Mouse (Mus musculus) granulocyte monocyte progenitor cell, adult 5-6 weeks (primary cell): ENCODE results near the gene Tbc1d7. TPM values are rescaled to one million over a fixed set of nuclear protein-coding genes. Genes with fewer than 3 reads are reported as not detected.

Experiments used
- ATAC-seq: replicated peaks from 2 replicates; pipeline ENCODE4 v1.8.0; 2016; ENCODE audit warnings: mild to moderate bottlenecking, moderate TSS enrichment, inconsistent platforms; ENCODE audit not compliant: poor library complexity, severe bottlenecking
- total RNA-seq, 2 experiments: library from RNA; stranded (forward) in 1 of 2; stranded (reverse) in 1 of 2; fragments of 200-712, 200-1000 nt in 1 of 2; fragments of >200 nt in 1 of 2; fragmentation: Nextera tagmentation in 1 of 2; gene quantifications; 2 replicates each; pipeline ENCODE4 v1.2.3; 2014 to 2017

Tbc1d7 gene
- total RNA-seq (2014; fragmentation: Nextera tagmentation), result 16.7 and 34.8 TPM in 2 replicates
- total RNA-seq (2017), result 8.2 and 12.7 TPM in 2 replicates

GRCm38 (mm10) chr13:43171020-43171710 is at the start of gene Tbc1d7:
Gene Tbc1d7, minus strand, starts transcription at chr13:43171501.
- peak; percentile 96 for ATAC-seq

GRCm38 (mm10) chr13:43220635-43221034 is 49.3 kb upstream of the Tbc1d7 start:
- ATAC-seq, result no peak

GRCm38 (mm10) chr13:43218764-43219163 is 47.5 kb upstream of the Tbc1d7 start:
- ATAC-seq, result peak; percentile 21

GRCm38 (mm10) chr13:43218284-43218683 is 47.0 kb upstream of the Tbc1d7 start:
- ATAC-seq, result peak; percentile 9

DNA sequence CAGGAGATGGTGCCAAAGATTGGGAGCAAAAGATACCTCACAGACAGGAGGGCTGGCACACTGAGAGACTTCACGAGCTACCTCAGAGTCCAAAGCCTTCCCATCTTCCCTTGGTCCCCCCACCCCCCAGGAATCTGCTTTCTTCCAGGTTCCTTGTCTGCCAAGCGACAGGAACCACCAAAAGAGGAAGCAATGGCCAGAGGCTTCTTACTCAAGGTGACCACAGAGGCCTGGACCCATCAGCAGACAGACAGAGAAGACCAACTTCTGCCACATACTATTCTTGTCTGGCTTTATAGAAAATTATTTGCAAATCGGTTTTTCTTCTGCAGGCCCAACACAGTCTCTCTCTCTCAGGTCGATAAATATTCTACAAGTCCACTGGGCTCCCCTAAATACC is 46.4 kb upstream of the Tbc1d7 start:
- ATAC-seq, result peak; percentile 72

GRCm38 (mm10) chr13:43217059-43217458 is 45.8 kb upstream of the Tbc1d7 start:
- ATAC-seq, result peak; percentile 8

- ATAC-seq, result no peak
These were observed 44.8 kb upstream of the Tbc1d7 start for GRCm38 (mm10) chr13:43215994-43216706.

DNA sequence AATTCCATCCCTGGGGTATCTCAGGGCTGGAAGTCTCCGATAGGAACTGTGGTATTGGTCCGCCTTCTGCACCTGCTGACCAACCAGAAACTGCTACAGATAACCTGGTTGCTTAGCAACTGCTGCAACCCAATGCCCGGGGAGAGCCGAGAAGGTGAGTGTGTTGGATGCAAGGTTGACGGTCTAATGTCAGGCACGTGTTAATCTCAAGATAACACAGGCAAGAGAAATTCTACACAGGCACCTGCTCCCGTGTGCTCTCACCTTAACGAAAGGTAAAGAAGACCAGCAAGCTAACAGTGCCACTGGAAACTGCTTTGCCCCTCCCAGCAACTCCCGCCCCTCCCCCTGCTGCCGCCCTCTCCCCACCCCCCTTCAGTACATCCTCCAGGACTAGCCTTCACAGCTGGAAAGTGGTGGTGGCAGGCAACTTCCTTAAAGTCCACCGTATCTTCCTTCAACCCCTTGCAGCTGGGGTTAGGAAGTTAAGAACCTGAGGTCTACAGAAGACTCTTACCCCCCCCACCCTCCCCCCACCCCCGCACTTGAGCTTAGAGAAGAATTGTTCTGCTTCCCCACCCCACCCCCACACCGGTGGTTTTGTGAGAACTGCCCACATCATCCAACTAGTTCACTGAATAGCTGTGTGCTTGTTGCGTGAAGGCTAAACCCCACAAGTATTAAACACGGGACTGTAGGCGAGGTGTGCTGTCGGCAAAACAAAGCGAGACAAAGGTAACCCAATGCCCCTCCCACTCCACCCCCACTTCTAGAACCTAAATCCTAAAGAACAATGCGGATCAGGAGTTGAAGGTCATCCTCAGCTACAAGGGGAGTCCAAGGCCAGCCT is 44.1 kb upstream of the Tbc1d7 start:
- ATAC-seq, result peak; percentile 60

- ATAC-seq, result no peak
These were observed 41.0 kb upstream of the Tbc1d7 start for GRCm38 (mm10) chr13:43212338-43212737.

DNA sequence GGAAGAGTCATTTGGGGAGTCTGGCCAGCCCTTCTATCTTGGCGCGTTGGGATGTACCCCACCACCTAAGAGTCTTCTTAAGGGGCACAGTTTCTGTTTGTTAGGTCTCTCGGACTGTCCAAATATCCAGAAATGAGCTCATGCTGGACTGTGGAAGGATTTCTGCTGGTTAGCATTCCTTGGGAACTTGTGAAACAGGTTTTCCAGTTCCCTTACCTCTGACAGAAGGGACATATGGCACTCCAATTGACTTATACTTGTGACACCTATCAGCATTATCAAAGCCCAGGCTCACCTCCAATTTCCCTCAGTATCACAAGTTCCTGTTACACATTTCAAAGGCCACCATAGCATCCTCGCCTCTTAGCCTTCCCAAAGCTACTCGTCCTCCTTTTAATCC is 39.7 kb upstream of the Tbc1d7 start:
- no peak for ATAC-seq

DNA sequence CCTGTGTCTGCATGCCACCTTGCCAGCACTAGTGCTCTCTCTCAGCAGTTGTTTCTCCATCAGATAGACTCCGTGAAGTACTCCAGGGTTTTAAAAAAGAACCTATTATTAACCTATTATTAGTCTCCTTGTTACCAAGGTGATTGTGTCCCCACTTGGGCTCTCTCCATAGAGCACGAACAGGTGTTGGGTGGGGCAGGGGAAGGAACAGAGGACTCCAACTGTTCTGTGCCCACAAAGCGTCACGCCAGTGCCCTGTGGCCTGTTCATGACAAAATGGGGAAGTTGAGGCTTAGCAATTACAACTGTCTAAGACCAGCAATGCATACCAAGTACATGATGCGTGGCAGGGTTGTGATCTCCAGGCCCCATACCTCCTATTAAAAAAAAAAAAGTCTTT is 38.3 kb upstream of the Tbc1d7 start:
- peak; percentile 77 for ATAC-seq

DNA sequence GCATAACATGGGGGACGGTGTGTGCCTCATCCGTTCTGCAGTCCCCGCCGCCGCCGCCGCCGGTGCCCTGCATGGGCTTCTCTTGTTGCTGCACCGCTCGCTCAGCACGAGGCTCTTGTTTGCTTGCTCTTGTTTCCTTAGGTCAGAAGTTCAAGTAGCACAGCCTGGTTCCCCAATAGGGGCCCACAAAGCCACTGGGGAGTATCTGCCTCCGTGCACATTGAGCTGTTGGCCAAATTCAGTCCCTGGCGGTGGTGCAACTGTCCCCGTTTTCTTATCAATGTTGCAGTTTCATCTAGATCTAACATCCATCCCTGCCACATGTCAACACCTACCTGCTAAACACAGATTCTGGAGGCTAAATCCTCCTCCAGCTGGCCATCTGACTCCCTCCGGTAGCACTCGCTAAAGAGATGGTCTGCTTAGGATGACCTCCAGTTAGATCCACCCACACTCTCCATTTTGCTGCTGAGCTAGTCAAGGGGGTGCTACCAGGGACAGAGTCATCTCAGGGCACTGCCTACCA is 37.7 kb upstream of the Tbc1d7 start:
- ATAC-seq, result peak; percentile 59

DNA sequence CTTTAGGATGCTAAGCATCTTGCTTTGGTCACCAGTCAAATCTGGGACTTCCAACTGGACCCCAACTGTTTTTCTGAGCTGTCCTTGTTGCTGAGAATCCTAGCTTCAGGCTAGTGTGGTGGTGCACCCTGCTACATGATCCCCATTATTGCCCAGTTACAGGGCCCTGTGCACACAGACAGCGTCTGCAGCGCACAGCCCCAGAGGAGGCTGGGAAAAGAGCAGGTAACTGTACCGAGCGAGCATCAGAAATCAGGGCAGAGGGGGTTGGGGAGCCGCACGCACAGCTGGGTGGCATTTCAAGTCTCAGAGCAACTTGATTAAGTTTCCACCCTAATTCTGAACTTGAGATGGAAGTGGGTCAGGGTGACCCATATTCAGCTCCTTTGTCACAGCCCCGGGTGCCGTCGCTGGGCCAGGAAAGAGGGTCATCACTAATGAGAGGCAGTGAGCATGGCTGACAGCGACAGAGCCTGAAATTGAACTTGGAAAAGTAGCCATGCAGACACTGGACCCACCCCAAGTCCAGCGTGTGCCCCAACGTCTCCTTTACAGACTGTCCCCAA is 34.9 kb upstream of the Tbc1d7 start:
- ATAC-seq, result no peak

- no peak for ATAC-seq
These were observed 32.3 kb upstream of the Tbc1d7 start for GRCm38 (mm10) chr13:43203641-43204040.

DNA sequence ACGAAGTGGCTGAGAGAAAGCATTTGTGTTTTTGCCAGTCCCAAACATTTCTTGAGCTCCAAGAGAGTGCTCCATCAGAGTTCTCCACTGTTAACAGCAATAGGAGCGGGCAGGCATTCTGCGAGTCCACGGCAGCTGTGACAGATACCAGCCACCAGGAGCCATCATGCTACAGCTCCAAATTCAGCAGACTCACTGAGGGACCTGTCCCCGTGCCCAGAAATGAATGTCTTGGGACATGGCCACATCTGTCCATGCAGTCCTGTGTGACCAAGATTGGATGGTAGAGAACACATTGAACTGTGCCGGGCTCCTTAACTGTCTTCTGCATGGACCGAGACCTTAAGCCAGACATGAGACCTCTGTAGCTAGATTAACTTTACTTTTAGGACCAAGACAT is 31.9 kb upstream of the Tbc1d7 start:
- ATAC-seq, result no peak

- ATAC-seq, result no peak
These were observed 31.1 kb upstream of the Tbc1d7 start for GRCm38 (mm10) chr13:43202351-43202750.

GRCm38 (mm10) chr13:43201033-43201432 is 29.7 kb upstream of the Tbc1d7 start:
- ATAC-seq, result no peak

- no peak for ATAC-seq
These were observed 29.2 kb upstream of the Tbc1d7 start for GRCm38 (mm10) chr13:43200473-43200872.

- ATAC-seq, result peak; percentile 29; the same call in 1 of the 2 replicates
These were observed 28.4 kb upstream of the Tbc1d7 start for GRCm38 (mm10) chr13:43199749-43200148.

DNA sequence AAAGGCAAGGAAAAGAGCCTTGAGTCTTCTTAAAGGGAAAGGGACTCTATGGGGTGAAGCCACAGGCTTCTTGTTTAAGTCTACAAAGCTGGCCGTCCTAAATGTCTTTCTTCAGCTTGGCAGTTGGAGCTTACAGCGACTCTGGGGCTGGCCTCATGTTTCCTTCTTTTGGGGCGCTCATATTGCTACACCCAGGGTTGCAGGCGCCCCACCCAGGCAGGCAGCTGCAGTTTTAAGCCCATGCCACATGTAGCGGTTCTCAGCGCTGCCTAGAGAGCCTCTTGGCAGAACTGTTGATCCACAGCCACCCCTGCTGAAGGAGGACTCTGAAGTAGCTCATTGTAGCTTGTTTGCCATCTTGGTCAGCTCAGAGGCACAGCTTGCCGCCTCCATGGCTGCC is 28.0 kb upstream of the Tbc1d7 start:
- ATAC-seq, result peak; percentile 65
